Mouse (Mus musculus) urinary bladder, postnatal 4 days (tissue): ENCODE measurements around the gene Dmp1.

Experiments
- DNase-seq, 2 experiments: peaks; one replicate each; pipeline ENCODE4 v3.0.0; 2021 to 2022; ENCODE audit warnings: low spot score in 2 of 2

Dmp1 gene

DNA sequence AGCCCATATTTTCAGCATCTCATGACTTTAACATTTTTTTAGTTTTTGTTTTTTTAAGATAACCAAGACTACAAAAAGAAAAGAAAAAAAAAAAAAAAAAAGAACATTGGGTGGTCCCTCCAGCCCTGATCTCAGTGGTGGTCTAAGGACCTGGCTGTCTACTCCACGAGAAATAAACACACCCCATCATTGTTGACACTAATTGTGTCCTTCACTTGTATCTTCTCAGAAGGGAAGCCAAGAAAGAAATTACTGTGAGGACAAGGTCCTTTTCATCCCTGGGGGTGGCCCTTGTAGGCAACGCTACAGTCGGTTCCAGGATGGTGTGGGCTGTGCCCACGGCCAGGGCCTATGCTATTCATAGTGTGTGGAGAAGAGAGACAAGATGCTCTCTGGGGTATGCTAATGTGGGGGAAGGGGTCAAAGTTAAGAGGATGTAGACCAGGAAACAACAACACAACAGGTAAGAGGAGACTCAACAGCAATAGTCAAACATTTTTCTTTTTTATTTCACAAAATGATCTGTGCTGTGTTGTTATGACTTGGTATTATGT, 59.6 kb downstream of the Dmp1 start:
- no peak for DNase-seq

DNA sequence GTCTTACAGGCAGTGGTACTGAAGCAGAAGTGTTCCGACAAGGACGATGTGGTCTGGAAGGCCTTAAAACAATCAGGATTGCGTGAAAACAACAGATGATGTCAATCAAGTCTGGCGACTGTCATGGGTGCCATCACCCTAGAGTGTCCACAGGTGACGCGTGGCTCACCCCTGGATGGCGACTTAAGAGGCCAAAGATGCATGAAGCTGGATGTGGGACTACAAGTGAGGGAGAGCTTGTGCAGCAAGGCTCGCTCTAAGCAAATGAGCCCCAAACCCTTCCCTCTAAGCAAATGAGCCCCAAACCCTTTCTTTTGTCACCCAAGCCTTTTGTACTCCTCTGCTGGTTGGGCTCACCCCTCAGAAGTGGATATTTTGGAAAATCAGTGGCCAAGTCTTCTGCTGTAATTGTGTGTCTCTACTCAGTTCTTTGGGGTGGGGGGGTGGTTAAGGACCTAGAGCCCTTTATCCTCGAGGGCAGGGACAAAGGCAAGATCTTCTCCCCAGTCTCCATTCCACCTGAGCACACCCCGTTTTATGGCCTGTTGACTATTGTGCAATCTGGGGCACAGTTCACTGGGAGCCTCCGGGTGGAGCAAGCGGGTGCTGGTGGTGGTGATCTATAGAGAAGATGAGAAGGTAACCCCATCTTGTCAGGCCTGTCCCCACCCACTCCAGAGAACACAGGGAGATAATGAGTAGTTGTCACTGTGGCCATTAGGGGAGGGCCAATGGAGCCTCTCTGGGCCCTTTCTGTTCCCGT, 60.8 kb downstream of the Dmp1 start:
- DNase-seq, result no peak
